Mouse (Mus musculus): Measurements from ENCODE around the gene Ift122.

Ift122 gene

DNA sequence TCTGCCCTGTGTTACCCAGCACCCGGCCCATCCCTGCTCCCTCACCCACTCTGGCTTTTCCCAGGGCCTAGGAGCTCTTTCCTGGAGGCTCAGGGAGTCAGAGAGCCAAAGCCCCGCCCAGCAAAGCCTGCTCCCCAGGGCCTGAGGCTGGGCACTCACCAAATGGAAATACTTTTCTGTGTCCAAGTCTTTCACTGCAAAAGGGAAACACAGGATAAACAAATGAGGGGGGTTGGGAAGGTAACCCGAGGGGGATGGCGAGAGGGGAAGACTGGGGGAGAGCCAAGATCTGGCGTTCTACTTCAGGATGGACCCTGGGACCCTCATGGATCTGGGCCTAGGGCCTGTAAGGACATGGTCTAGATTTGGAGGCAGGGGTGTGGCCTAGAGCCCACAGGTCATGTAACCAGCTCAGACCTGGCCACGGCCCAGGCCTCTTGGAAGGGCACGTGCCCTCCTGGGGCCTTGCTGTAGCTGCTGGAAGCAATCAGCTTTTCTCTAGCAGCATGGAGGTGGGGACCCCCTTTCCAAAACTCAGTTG lies 106.0 kb downstream of the Ift122 start:
- no peak for DNase-seq (ENCODE audit: low spot score)

DNA sequence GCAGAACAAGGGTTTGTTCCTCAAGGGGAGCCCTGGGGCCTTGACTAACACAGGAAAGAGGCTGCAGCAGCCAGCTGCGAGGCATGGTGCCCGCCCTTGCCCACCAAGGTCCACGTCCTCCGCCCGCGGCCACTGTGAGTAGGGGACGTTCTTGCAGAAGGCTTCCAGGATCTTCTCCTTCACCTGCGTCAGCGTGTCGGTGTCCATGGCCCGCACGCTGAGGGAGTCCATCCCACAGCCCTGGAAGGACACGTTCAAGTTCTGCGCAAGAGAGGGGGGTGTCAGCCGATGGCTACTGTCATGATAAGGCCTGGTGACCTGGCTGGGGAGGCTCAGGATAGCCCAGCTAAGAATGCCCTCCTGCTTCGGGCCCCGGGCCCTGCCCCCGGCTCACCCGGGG lies 107.1 kb downstream of the Ift122 start:
- no peak for DNase-seq (ENCODE audit: low spot score)

DNA sequence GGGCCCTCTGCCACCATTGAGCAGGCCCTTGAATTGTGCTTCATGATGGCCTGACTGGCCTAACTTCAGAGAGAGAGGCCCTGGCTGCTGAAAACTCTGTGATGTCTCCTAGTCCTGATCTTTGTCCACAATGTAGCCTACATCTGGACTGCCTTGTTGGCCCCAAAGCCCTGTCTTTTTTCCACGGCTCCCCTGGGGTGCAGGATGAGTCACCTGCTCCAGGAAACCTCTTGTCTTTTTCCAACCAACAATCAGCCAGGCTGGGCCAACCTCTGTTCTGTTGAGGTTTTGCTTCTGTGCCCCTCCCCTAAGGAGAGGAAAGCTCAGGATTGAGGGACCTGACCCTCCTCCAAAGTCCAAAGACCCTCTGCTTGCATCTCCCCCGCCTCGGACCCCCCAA lies 108.5 kb downstream of the Ift122 start:
- DNase-seq (ENCODE audit: low spot score): no peak

DNA sequence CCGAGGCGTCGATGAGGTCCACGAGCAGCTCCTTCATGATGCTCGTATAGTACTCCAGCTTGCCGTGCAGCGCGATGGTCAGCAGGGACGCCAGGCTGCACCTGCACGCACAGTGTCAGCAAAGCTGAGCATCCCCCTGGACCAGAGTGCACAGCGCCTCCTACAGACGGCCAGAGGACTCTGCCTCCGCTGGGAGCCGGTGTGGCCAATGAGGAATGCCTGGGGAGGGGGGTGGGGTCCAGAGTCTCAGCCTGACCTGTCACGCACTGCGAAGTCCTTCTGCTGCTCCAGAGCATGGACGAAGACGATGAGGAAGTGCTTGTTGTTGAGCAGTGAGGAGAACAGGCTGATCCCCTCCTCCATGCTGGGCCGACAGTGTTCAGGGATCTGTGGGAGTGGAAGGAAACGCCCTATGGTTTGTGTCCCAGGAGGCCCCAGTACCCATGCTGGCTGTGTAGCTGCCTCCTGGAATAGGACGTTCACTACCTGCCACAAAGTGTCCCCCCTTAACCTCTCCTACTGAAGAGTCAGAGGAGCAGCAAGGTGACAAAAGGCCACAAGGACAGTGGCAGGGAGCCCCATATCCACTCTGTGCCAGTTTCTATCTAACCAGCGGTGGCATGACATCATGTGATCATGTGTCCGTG lies 109.3 kb downstream of the Ift122 start:
- peak; percentile 72 for DNase-seq (ENCODE audit: low spot score)

DNA sequence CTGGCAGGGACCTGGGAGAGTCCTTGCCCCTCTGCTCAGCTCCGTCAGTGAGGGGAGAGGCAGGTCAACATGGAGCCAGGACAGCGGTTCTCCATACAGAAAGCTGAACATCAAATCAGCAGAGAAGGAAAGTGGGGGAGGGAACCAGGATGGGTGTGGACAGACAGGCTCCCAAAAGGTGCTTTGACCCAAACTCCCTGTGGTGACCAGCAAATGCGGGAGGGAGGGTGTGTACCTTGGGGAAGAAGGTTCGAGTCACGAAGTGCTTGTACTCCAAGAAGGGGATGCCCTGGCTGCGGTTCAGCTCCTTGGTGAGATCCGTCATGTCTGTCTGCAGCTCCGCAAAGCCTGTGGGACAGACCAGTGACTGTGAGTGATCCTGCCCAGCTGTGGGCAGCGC lies 110.4 kb downstream of the Ift122 start:
- no peak for DNase-seq (ENCODE audit: low spot score)

GRCm38 (mm10) chr6:115966227-115966966 lies 113.1 kb downstream of the Ift122 start:
- no peak for DNase-seq (ENCODE audit: low spot score)

GRCm38 (mm10) chr6:115967291-115967880 lies 114.1 kb downstream of the Ift122 start:
- no peak for DNase-seq (ENCODE audit: low spot score)

DNA sequence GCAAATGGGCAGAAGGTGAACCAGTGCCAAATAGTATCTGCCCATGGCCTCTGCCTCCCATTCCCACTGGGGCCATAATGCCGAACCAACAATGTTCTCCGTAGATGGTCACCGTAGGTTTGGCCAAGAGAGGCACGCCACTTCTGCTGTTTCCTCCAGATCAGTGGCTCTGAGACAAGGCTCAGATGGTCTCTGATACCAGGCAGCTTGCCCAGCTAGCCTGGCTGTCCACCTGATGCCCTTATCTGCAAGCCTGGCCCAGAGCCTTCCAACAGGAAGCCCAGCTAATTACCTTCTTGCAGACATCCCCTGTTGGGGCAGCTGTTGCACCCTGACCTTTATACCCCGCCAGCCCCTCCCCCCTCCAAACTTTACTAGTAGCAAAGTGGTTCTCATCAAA lies 114.8 kb downstream of the Ift122 start:
- no peak for DNase-seq (ENCODE audit: low spot score)

DNA sequence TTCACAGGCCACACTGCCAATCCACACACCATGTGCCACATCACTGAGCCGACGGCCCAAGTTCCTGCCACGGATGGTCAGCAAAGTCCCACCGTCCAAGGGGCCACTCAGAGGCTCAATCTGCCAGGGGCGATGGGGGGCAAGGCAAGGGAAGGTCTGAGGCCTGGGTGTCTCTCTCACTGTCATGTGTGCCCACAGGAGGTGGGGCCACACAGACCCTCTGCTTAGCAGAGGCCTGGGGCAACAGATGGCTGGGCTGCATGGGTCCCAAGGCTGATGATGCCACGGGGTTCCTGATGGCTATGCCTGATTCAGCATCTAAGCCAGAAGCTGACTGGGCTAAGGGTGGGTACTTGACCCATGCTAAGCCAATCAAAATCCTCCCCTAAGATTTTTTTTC lies 115.4 kb downstream of the Ift122 start:
- no peak for DNase-seq (ENCODE audit: low spot score)

- DNase-seq (ENCODE audit: low spot score): no peak
Observed at GRCm38 (mm10) chr6:115969103-115969502, 115.8 kb downstream of the Ift122 start.

DNA sequence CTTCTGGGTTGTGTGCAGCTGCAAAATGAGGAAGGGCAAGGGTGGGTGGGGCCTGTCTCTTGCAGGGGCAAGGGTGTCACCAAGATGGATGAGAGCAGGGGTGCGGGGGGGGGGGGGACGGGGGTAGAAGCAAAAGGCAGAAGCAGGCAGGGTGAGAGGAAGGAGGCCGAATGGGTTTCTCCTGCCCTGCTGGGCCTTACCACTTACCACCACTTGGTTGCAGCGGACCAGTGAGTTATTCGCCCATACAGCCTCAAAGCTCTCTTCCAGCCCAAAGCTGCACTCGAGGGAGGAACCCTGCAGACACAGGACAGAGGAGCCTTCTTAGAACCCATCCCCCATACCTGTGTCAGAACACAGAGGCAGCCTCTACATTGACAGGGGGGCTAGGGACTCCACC lies 116.7 kb downstream of the Ift122 start:
- DNase-seq (ENCODE audit: low spot score): no peak

- no peak for DNase-seq (ENCODE audit: low spot score)
Observed at GRCm38 (mm10) chr6:115971273-115972060, 118.2 kb downstream of the Ift122 start.

- no peak for DNase-seq (ENCODE audit: low spot score)
Observed at GRCm38 (mm10) chr6:115972083-115972764, 119.0 kb downstream of the Ift122 start.

DNA sequence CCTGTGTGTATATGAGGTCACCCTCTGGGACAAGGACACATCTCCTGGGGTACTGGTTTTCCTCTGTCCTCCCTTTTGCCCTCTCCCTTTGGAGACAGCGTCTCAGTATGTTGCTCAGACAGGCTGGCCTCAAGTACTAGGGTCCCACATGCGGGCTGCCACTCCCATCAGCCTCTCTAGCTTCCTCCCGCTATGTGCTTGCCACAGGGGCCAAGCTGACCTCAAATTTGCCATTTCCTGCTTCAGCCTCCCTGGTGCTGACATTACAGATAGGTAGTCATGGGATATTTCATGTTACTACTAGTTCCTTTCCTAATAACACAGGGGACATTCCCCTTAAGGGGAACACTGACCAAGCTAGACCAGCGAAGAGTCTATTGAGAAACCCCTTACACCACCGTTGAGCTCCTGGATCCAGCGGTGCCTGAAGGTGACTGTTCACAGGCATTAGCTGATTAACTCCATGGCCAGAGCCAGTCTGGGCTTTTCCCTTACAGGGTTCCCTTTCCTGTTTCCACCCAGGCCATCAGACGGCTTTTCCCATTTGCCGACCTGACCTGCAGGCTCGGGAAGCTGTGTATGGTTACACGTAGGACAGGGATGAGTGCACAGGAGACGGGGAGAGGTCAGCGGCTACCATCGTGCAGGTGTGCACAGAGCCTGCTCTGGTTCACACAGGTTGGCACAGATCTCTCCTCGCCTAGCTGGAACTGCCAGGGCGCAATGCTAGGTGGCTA lies 120.0 kb downstream of the Ift122 start:
- no peak for DNase-seq (ENCODE audit: low spot score)

GRCm38 (mm10) chr6:115973881-115974662 lies 120.8 kb downstream of the Ift122 start:
- DNase-seq (ENCODE audit: low spot score): no peak

GRCm38 (mm10) chr6:115975606-115976005 lies 122.3 kb downstream of the Ift122 start:
- DNase-seq (ENCODE audit: low spot score): no peak

Measured in embryo, embryonic 10 days (tissue).